Mouse (Mus musculus) hindbrain, embryonic 16.5 days (tissue): ENCODE results near the gene 1700001C19Rik. TPM values are rescaled to one million over a fixed set of nuclear protein-coding genes. Genes with fewer than 3 reads are reported as not detected.
"Not testable (repeated sequence)": the region's sequence is repeated elsewhere in the genome, so short reads cannot be mapped to it uniquely, and the experiment has no call there.

Source experiments
- ATAC-seq: fragments of 200-750 bp; cut with Nextera tagmentation; 2 replicates; pipeline ENCODE4 v1.8.0; 2017; ENCODE audit warnings: moderate TSS enrichment, moderate library complexity
- H3K27ac ChIP-seq: fragments of 300-500 bp; sonication (generic); 2 replicates; pipeline ENCODE4 v1.5.1; 2014; ENCODE audit warnings: low read depth, mild to moderate bottlenecking, control low read depth, low read length, moderate library complexity
- H3K27me3 ChIP-seq: fragments of 300-500 bp; sonication (generic); replicated peaks from 2 replicates; pipeline ENCODE4 v1.6.1; 2014; ENCODE audit warnings: low read length; ENCODE audit not compliant: control insufficient read depth, insufficient read depth
- H3K36me3 ChIP-seq: fragments of 300-500 bp; sonication (generic); 2 replicates; pipeline ENCODE4 v1.6.1; 2014; ENCODE audit warnings: mild to moderate bottlenecking, low read length, moderate library complexity, mixed read lengths; ENCODE audit not compliant: control insufficient read depth, insufficient read depth
- H3K4me1 ChIP-seq: fragments of 300-500 bp; sonication (generic); 2 replicates; pipeline ENCODE4 v1.6.1; 2014; ENCODE audit warnings: low read depth, low read length; ENCODE audit not compliant: control insufficient read depth, insufficient read depth
- H3K4me2 ChIP-seq: fragments of 300-500 bp; sonication (generic); 2 replicates; pipeline ENCODE4 v1.6.1; 2014; ENCODE audit warnings: mild to moderate bottlenecking, low read length, control low read depth, moderate library complexity
- H3K4me3 ChIP-seq: fragments of 300-500 bp; sonication (generic); 2 replicates; pipeline ENCODE4 v1.5.1; 2014; ENCODE audit warnings: mild to moderate bottlenecking, low read length, control low read depth, moderate library complexity
- H3K9ac ChIP-seq: fragments of 300-500 bp; sonication (generic); 2 replicates; pipeline ENCODE4 v1.6.1; 2014; ENCODE audit warnings: low read depth, mild to moderate bottlenecking, control low read depth, low read length, moderate library complexity
- H3K9me3 ChIP-seq: fragments of 300-500 bp; sonication (generic); 2 replicates; pipeline ENCODE4 v1.6.1; 2014; ENCODE audit warnings: mild to moderate bottlenecking, low read length, moderate library complexity; ENCODE audit not compliant: control insufficient read depth
- WGBS: fragments of 180-500 bp; shearing (Covaris S2); extraction: QIAGEN DNeasy Blood & Tissue Kit; methylation state at CpG from one replicate; pipeline ENCODE4 v1.1.7; 2014; 5-methylcytosine and 5-hydroxymethylcytosine counted together
- polyA plus RNA-seq: library from polyadenylated mRNA; unstranded; fragments of >200 nt; fragmentation: Nextera tagmentation; extraction: Ambion mirVana; gene quantifications from 2 replicates; pipeline ENCODE4 v1.2.1, GENCODE M21; 2015

The 1700001C19Rik gene
- polyA plus RNA-seq, 1 experiment from 2014 or later: 1.1 TPM

GRCm38 (mm10) chr17:47427316-47427715 lies 9.9 kb downstream of the 1700001C19Rik start:
- no peaks in the 10 kb centered on the region for H3K9me3 ChIP-seq
- H3K27ac ChIP-seq: no peak overlapping the region
- H3K36me3 ChIP-seq: no peaks in the 10 kb centered on the region
- H3K4me1 ChIP-seq: peaks cover 4% of the 10 kb centered on the region; the same call in 1 of the 2 replicates
- WGBS: 73% methylated on average over 6 of the region's 6 CpGs
- H3K9ac ChIP-seq: no peak overlapping the region
- no peak; the same call in 1 of the 2 replicates for ATAC-seq
- H3K27me3 ChIP-seq: no peaks in the 10 kb centered on the region
- no peak overlapping the region for H3K4me3 ChIP-seq
- H3K4me2 ChIP-seq: no peak overlapping the region

- ATAC-seq: no peak
- 75% methylated on average over 6 of the region's 6 CpGs for WGBS
- H3K27ac ChIP-seq: no peak overlapping the region
These were observed 13.0 kb downstream of the 1700001C19Rik start for GRCm38 (mm10) chr17:47424186-47424585.

GRCm38 (mm10) chr17:47422616-47423015 lies 14.6 kb downstream of the 1700001C19Rik start:
- H3K4me3 ChIP-seq, H3K9ac ChIP-seq, H3K27me3 ChIP-seq, H3K4me2 ChIP-seq, ATAC-seq, H3K4me1 ChIP-seq, H3K9me3 ChIP-seq, H3K36me3 ChIP-seq, H3K27ac ChIP-seq: not testable (repeated sequence)
- 100% methylated on average over 1 of the region's 1 CpGs for WGBS

More at GRCm38 (mm10) chr17:47424186-47424585, 13.0 kb downstream of the 1700001C19Rik start:
- Histone ChIP-seq H3K4me1 (peaks cover 4% of the 10 kb centered on the region; the same call in 1 of the 2 replicates), H3K4me2 (no peak overlapping the region), H3K27me3 (no peaks in the 10 kb centered on the region), H3K36me3 (no peaks in the 10 kb centered on the region), H3K9ac (no peak overlapping the region), H3K9me3 (no peaks in the 10 kb centered on the region), H3K4me3 (no peak overlapping the region)

- Histone ChIP-seq H3K36me3 (no peaks in the 10 kb centered on the region), H3K9ac (no peak overlapping the region), H3K27ac (no peak overlapping the region), H3K4me3 (no peak overlapping the region), H3K27me3 (no peaks in the 10 kb centered on the region), H3K9me3 (no peaks in the 10 kb centered on the region), H3K4me1 (no peaks in the 10 kb centered on the region), H3K4me2 (no peak overlapping the region)
- no peak for ATAC-seq
- 80% methylated on average over 3 of the region's 3 CpGs for WGBS
These were observed 15.6 kb downstream of the 1700001C19Rik start for GRCm38 (mm10) chr17:47421566-47421965.

GRCm38 (mm10) chr17:47420195-47420594 lies 17.0 kb downstream of the 1700001C19Rik start:
- Histone ChIP-seq H3K4me1 (no peaks in the 10 kb centered on the region), H3K9ac (no peak overlapping the region), H3K4me3 (no peak overlapping the region), H3K36me3 (no peaks in the 10 kb centered on the region), H3K9me3 (no peaks in the 10 kb centered on the region), H3K27me3 (no peaks in the 10 kb centered on the region), H3K27ac (no peak overlapping the region), H3K4me2 (no peak overlapping the region)
- no peak for ATAC-seq
- WGBS: 79% methylated on average over 2 of the region's 2 CpGs

GRCm38 (mm10) chr17:47409897-47410861 lies 27.0 kb downstream of the 1700001C19Rik start:
- WGBS: 3% methylated on average over 74 of the region's 74 CpGs
- not testable (repeated sequence) for H3K36me3 ChIP-seq, H3K27ac ChIP-seq, H3K9me3 ChIP-seq, H3K4me1 ChIP-seq
- ATAC-seq: peak; percentile 70
- Histone ChIP-seq H3K4me2 (peak overlapping the region; percentile 68), H3K9ac (peak overlapping the region; percentile 47), H3K4me3 (peak overlapping the region; percentile 41), H3K27me3 (peaks cover 14% of the 10 kb centered on the region)

GRCm38 (mm10) chr17:47408558-47408898 lies 28.6 kb downstream of the 1700001C19Rik start:
- Histone ChIP-seq H3K27me3 (peaks cover 14% of the 10 kb centered on the region), H3K4me2 (no peak overlapping the region), H3K9ac (no peak overlapping the region), H3K36me3 (no peaks in the 10 kb centered on the region), H3K9me3 (no peaks in the 10 kb centered on the region), H3K4me1 (peaks cover 3% of the 10 kb centered on the region; the same call in 1 of the 2 replicates), H3K27ac (no peak overlapping the region), H3K4me3 (no peak overlapping the region)
- 24% methylated on average over 8 of the region's 8 CpGs for WGBS
- ATAC-seq: 0 out of 2 replicates have a peak, but pooled peaks have one; percentile 65

GRCm38 (mm10) chr17:47407717-47408557 lies 29.2 kb downstream of the 1700001C19Rik start:
- Histone ChIP-seq H3K36me3 (no peaks in the 10 kb centered on the region), H3K9me3 (no peaks in the 10 kb centered on the region), H3K27ac (no peak overlapping the region), H3K4me1 (peaks cover 3% of the 10 kb centered on the region; the same call in 1 of the 2 replicates), H3K4me2 (no peak overlapping the region), H3K27me3 (peaks cover 14% of the 10 kb centered on the region), H3K4me3 (no peak overlapping the region), H3K9ac (no peak overlapping the region)
- WGBS: 71% methylated on average over 10 of the region's 10 CpGs
- ATAC-seq: no peak

GRCm38 (mm10) chr17:47400451-47400850 lies 36.7 kb downstream of the 1700001C19Rik start, which contains the start of gene Guca1a:
Gene Guca1a (minus strand): TSS chr17:47400584.
- Histone ChIP-seq H3K27me3 (peaks cover 2% of the 10 kb centered on the region; the same call in 1 of the 2 replicates), H3K9me3 (no peaks in the 10 kb centered on the region), H3K36me3 (no peaks in the 10 kb centered on the region), H3K27ac (no peak within 1 kb of the TSS), H3K4me1 (peaks cover 2% of the 10 kb centered on the region), H3K4me3 (no peak within 1 kb of the TSS), H3K9ac (no peak within 1 kb of the TSS), H3K4me2 (no peak within 1 kb of the TSS)
- WGBS: 56% methylated on average over 10 of the region's 10 CpGs
- no peak for ATAC-seq
